Comparison of ENCODE assay signal across 8 mouse cellular contexts in the genomic region with DNA sequence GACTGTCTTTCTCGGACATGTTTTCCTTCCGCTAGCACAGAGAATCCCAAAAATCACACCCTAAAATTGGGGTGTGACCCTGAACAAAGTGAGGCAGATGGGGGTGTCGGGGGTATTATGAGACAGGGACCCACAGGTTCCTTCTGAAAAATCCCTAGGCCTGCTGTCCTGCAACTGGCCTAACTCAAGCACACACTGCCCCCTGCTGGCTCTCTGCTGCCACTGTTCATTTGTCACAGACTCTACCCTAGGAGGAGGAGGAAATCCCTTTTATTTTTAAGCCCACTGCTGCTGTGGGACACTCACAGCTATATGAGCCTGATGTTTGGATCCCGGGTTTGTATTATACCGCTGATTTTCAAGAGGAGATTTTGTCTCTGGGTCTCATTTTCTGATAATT. TPM values are rescaled to one million over a fixed set of nuclear protein-coding genes. Genes with fewer than 3 reads are reported as not detected.
DNase-seq lines count a peak whose midpoint lies in the region; ATAC-seq and TF ChIP-seq lines count a peak whose summit lies in the region.

No protein-coding gene starts in this region.

- no peak for TF ChIP-seq POLR2A in liver, adult 2 months (IDR thresholded peaks at IDR 0.05; ENCODE audit: extremely low read depth, insufficient read depth, low read length)

- H3K27me3 ChIP-seq in embryonic facial prominence, embryonic 11.5 days (ENCODE audit: control insufficient read depth, insufficient read depth, low read length): no peaks in the 10 kb centered on the region
- no peaks in the 10 kb centered on the region for H3K27me3 ChIP-seq in kidney, postnatal 0 days (ENCODE audit: insufficient read depth, low read length)
- no peaks in the 10 kb centered on the region for H3K27me3 ChIP-seq in liver, adult 2 months (ENCODE audit: control insufficient read depth, insufficient read depth, low read length)

- no peaks in the 10 kb centered on the region for H3K4me1 ChIP-seq in embryonic facial prominence, embryonic 11.5 days (ENCODE audit: control insufficient read depth, insufficient read depth, low read length)
- H3K4me1 ChIP-seq in kidney, postnatal 0 days (replicated peaks; ENCODE audit: insufficient read depth, low read length): no peaks in the 10 kb centered on the region
- no peaks in the 10 kb centered on the region for H3K4me1 ChIP-seq in liver, adult 2 months (ENCODE audit: control insufficient read depth, insufficient read depth, low read length)

- no peak overlapping the region for H3K27ac ChIP-seq in embryonic facial prominence, embryonic 11.5 days (replicated peaks; ENCODE audit: low read depth, low read length)
- no peak overlapping the region for H3K27ac ChIP-seq in kidney, postnatal 0 days
- no peak overlapping the region for H3K27ac ChIP-seq in liver, adult 2 months (replicated peaks; ENCODE audit: insufficient read depth, low read depth, low read length)

- no peaks in the 10 kb centered on the region for H3K36me3 ChIP-seq in embryonic facial prominence, embryonic 11.5 days (replicated peaks; ENCODE audit: control insufficient read depth, insufficient read depth, low read depth, low read length)
- H3K36me3 ChIP-seq in kidney, postnatal 0 days (ENCODE audit: insufficient read depth, low read length): no peaks in the 10 kb centered on the region
- H3K36me3 ChIP-seq in liver, adult 2 months (ENCODE audit: control insufficient read depth, insufficient read depth, low read length): no peaks in the 10 kb centered on the region

- peak; percentile 94 for TF ChIP-seq CTCF in kidney, postnatal 0 days (IDR thresholded peaks at IDR 0.05; ENCODE audit: low read depth)
- TF ChIP-seq CTCF in liver, adult 2 months (IDR thresholded peaks at IDR 0.05; ENCODE audit: low read depth, low read length): peak; percentile 92

- ATAC-seq in embryonic facial prominence, embryonic 11.5 days (replicated peaks; ENCODE audit: insufficient number of reproducible peaks, low FRiP score, low TSS enrichment, low read depth): no peak
- peak; percentile 65; the same call in 1 of the 2 replicates for ATAC-seq in kidney, postnatal 0 days (replicated peaks; ENCODE audit: low FRiP score, low read depth)

- H3K9me3 ChIP-seq in embryonic facial prominence, embryonic 11.5 days (replicated peaks; ENCODE audit: control insufficient read depth, low read length): no peaks in the 10 kb centered on the region
- no peaks in the 10 kb centered on the region for H3K9me3 ChIP-seq in kidney, postnatal 0 days (replicated peaks; ENCODE audit: low read length)

- no peak overlapping the region for H3K4me2 ChIP-seq in embryonic facial prominence, embryonic 11.5 days (ENCODE audit: low read depth, low read length)
- H3K4me2 ChIP-seq in kidney, postnatal 0 days (ENCODE audit: low read length): no peak overlapping the region

- DNase-seq in B cell, adult 2 months: peak; percentile 83 to 84
- DNase-seq in adrenal gland, postnatal 25 days: peak; percentile 78
- peak; percentile 90 for DNase-seq in embryonic facial prominence, embryonic 11.5 days (ENCODE audit: low spot score)
- DNase-seq in heart, adult 9 months (ENCODE audit: low spot score in 2 of 2): peak; percentile 50 to 59
- peak; percentile 87 for DNase-seq in kidney, postnatal 0 days (ENCODE audit: low spot score)
- DNase-seq in liver, adult 2 months (ENCODE audit: extremely low read depth, low read depth, low spot score): peak; percentile 22
- peak; percentile 49 to 67 for DNase-seq in natural killer cell, adult 2 months (ENCODE audit: low spot score in 2 of 2)
- peak; percentile 68 to 88 for DNase-seq in spleen, postnatal 4 days (ENCODE audit: low spot score in 2 of 2)

- no peak overlapping the region for H3K4me3 ChIP-seq in embryonic facial prominence, embryonic 11.5 days (ENCODE audit: low read depth, low read length)
- H3K4me3 ChIP-seq in kidney, postnatal 0 days (replicated peaks; ENCODE audit: low read depth, low read length): no peak overlapping the region
- no peak overlapping the region for H3K4me3 ChIP-seq in liver, adult 2 months (ENCODE audit: insufficient read depth, low read depth, low read length)

- H3K9ac ChIP-seq in embryonic facial prominence, embryonic 11.5 days (replicated peaks; ENCODE audit: low read length): no peak overlapping the region
- no peak overlapping the region for H3K9ac ChIP-seq in kidney, postnatal 0 days (ENCODE audit: low read depth, low read length)
- no peak overlapping the region for H3K9ac ChIP-seq in liver, adult 2 months (ENCODE audit: low read depth, low read length)

- H3K79me2 ChIP-seq in liver, adult 2 months (ENCODE audit: control insufficient read depth, insufficient read depth, low read length): no peaks in the 10 kb centered on the region

- 44% methylated on average over 5 of the region's 5 CpGs for WGBS in embryonic facial prominence, embryonic 11.5 days
- 38% methylated on average over 5 of the region's 5 CpGs for WGBS in kidney, postnatal 0 days
- WGBS in liver, adult 2 months: 41% methylated on average over 5 of the region's 5 CpGs

RNA-seq across cellular contexts. Expression of a gene that starts 28.6 kb away (rescaled TPM):
- 52.3 and 78.8 TPM in 2 replicates for total RNA-seq in adrenal gland, postnatal 25 days (2021)
- 23.9 and 26.1 TPM in 2 replicates for polyA plus RNA-seq in embryonic facial prominence, embryonic 11.5 days (2014; fragmentation: Nextera tagmentation; extraction: Ambion mirVana)
- 19.6 and 20.9 TPM in 2 replicates for polyA plus RNA-seq in kidney, postnatal 0 days (2015; fragmentation: Nextera tagmentation; extraction: Ambion mirVana)
- 14.5 and 16.6 TPM in 2 replicates for total RNA-seq in liver, adult 2 months (2014; rRNA removed)
- 14.4 and 18.8 TPM in 2 replicates for polyA plus RNA-seq in liver, adult 2 months (2012; rRNA removed)

RNA-seq across cellular contexts. Expression of a gene that starts 30.9 kb away (rescaled TPM):
- 81.7 and 94.0 TPM in 2 replicates for total RNA-seq in adrenal gland, postnatal 25 days (2021)
- 34.7 and 36.3 TPM in 2 replicates for polyA plus RNA-seq in embryonic facial prominence, embryonic 11.5 days (2014; fragmentation: Nextera tagmentation; extraction: Ambion mirVana)
- 33.4 and 37.2 TPM in 2 replicates for polyA plus RNA-seq in kidney, postnatal 0 days (2015; fragmentation: Nextera tagmentation; extraction: Ambion mirVana)
- 1.9 and 2.1 TPM in 2 replicates for total RNA-seq in liver, adult 2 months (2014; rRNA removed)
- 1.4 and 2.0 TPM in 2 replicates for polyA plus RNA-seq in liver, adult 2 months (2012; rRNA removed)

RNA-seq across cellular contexts. Expression of a gene that starts 49.6 kb away (rescaled TPM):
- total RNA-seq in adrenal gland, postnatal 25 days (2021): 3.7 and 9.3 TPM in 2 replicates
- 0.62 and 0.81 TPM in 2 replicates for polyA plus RNA-seq in embryonic facial prominence, embryonic 11.5 days (2014; fragmentation: Nextera tagmentation; extraction: Ambion mirVana)
- polyA plus RNA-seq in kidney, postnatal 0 days (2015; fragmentation: Nextera tagmentation; extraction: Ambion mirVana): 2.1 TPM in 2 replicates
- not detected in 2 replicates for total RNA-seq in liver, adult 2 months (2014; rRNA removed)
- polyA plus RNA-seq in liver, adult 2 months (2012; rRNA removed): not detected in 2 replicates

Comparison
In these comparisons a context has a peak if more than half of its experiments do, and no peak if none do; other contexts are left out.
1. DNase-seq: peak in every context shown above with its lines; median percentile 90 in embryonic facial prominence, embryonic 11.5 days; 87 in kidney, postnatal 0 days; 84 in B cell, adult 2 months; 78 in adrenal gland, postnatal 25 days; 78 in spleen, postnatal 4 days; 58 in natural killer cell, adult 2 months; 54 in heart, adult 9 months; 22 in liver, adult 2 months.
2. RNA of a gene that starts 30.9 kb away (polyA plus RNA-seq): 34.7 to 36.3 TPM in embryonic facial prominence, embryonic 11.5 days and 33.4 to 37.2 TPM in kidney, postnatal 0 days; 1.4 to 2.0 TPM in liver, adult 2 months; every median in the first group is over 10 times any median in the second.